Mouse (Mus musculus): ENCODE results near the gene Ube2f. TPM values are rescaled to one million over a fixed set of nuclear protein-coding genes. Genes with fewer than 3 reads are reported as not detected.

Gene Ube2f
- polyA plus RNA-seq, 1 experiment = 14.8 TPM

- no peak for TF ChIP-seq GATA1 (IDR thresholded peaks at IDR 0.05; ENCODE audit: low read length)
These were observed 9.7 kb downstream of the Ube2f start for GRCm38 (mm10) chr1:91259794-91260193.

- TF ChIP-seq GATA1 (IDR thresholded peaks at IDR 0.05; ENCODE audit: low read length) = no peak
These were observed 12.4 kb downstream of the Ube2f start for GRCm38 (mm10) chr1:91262508-91262907.

DNA sequence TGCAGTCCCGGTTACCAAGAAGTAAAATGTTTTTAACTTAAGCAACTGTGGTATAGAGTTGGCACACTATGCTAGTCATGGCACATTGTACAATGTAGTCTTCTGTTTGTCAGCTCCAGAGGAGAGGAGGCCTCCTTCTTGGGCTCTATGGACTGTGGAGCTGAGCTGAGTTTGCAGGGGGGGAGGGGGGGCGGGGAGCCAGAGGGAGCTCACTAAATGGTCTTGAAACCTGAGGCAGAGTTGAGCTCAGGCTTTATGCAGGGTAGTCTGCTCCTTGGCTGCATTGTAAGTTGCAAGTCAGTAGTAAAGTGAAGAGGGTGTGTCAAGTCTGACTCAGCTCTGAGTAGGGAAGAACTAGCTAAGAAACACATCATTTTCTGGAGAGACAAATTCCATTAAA lies 22.2 kb downstream of the Ube2f start:
- no peak for TF ChIP-seq GATA1 (IDR thresholded peaks at IDR 0.05; ENCODE audit: low read length)

DNA sequence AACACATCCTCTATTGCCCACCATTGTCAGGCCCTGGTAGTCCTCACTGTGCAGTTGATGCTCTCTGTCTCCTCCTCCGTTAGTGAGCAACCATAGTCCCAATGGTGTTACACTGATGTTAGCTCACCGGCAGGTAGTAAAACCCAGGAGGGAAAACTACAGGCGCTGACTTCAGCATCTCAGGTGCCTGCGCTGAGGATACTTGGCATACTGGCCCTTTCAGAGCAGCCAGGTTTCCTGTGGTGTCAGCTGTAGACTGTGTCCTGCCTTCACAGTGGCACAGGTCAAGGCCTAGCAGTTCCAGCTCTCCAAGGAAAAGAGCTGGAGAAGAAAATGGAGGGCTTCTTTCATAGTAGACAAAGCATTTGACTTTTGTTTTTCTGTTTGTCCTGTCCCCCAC lies 26.5 kb downstream of the Ube2f start:
- TF ChIP-seq GATA1 (IDR thresholded peaks at IDR 0.05; ENCODE audit: low read length) = no peak

DNA sequence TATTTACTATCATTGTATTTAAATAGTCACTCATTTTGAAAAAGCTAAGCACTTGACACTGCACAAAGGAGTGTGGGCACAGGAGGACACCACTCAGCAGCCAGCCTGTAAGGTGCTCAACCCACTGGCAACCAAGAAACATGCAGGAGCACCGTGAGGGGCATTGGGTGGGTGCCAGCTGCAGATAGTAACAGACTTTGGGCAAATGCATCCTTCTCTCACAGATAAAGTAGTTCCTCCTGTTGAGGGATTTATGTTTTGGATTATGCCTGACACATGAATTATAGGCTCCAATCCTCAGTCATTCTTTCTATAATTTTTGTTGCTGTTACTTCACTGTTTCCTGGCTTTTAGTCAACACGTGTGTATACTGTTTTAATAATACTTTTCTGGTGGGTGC lies 27.4 kb downstream of the Ube2f start:
- TF ChIP-seq GATA1 (IDR thresholded peaks at IDR 0.05; ENCODE audit: low read length) = no peak

GRCm38 (mm10) chr1:91278410-91279119 lies 28.5 kb downstream of the Ube2f start:
- TF ChIP-seq GATA1 (IDR thresholded peaks at IDR 0.05; ENCODE audit: low read length) = no peak

GRCm38 (mm10) chr1:91279126-91279525 lies 29.0 kb downstream of the Ube2f start:
- TF ChIP-seq GATA1 (IDR thresholded peaks at IDR 0.05; ENCODE audit: low read length) = no peak

DNA sequence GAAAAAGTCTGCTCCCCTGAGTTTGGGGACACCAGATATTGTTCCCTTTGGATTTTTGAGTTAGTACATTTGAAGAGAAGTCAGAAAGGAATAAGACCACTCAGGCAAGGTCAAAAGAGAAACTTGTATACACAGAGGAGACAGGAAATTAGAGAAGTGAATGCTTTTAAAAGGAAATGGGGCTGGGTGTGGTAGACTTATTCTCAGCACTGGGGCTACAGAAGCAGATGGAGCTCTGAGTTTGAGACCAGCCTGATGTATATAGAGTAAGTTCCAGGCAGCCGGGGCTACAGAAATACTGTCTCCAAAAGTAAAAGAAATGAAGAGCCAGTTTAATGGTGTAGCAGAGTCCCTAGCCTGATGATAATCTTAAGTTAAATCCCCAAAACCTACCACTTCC lies 32.5 kb downstream of the Ube2f start:
- no peak for TF ChIP-seq GATA1 (IDR thresholded peaks at IDR 0.05; ENCODE audit: low read length)

DNA sequence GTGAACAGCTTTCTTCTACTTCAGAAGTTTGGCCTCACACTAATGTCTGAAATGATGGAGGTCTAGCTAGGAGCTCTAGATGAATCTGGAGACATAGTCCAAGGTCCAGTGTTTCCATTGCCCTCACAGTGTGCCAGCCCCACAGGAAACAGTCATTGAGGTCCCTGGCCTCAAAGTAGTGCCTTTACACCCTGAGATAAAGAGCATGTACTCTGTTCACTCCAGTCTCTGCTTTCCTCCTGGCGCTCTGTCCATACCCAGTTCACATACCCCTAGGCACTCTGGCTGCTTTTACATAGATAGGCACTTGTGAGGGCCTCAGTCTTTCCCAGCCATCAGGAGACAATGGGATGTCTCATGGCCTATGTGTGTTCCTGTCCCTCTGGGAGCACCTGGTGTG lies 39.3 kb downstream of the Ube2f start:
- no peak for TF ChIP-seq GATA1 (IDR thresholded peaks at IDR 0.05; ENCODE audit: low read length)

DNA sequence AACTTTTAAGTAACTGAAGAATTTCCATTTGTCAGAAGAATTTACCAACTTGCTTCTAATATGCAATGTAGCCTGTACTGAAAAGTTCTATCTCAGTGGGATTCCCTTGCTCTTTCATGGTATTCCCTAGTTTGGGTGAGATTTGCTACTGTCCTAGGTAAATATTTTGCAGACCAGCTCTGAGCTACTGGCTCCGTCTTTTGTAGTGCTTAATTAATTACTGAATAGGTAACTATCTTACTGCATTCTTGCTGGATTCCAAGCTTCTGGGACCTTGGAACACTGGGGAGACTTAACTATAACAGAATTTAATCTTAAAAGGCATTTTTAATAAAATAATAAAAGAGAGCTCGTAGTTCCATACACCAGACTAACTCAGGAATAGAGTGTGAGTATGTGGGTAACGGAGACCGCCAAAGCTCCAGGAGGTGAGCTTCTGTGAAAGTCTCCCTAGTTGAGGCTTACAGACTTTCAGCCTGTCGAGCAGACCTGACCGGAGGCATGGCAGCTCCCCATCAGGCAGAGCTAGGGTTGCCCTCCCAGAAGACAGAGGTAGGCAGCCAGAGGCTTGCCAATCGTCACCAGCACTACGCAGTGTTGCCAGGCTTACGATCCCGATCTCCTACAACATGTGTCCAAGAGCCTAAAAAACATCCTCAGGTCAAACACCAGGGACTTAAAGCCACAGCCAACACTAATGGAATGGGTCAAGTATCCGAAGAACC lies 42.2 kb downstream of the Ube2f start:
- no peak for TF ChIP-seq GATA1 (IDR thresholded peaks at IDR 0.05; ENCODE audit: low read length)

GRCm38 (mm10) chr1:91295544-91295943 lies 45.4 kb downstream of the Ube2f start:
- TF ChIP-seq GATA1 (IDR thresholded peaks at IDR 0.05; ENCODE audit: low read length) = no peak

- TF ChIP-seq GATA1 (IDR thresholded peaks at IDR 0.05; ENCODE audit: low read length) = no peak
These were observed 48.0 kb downstream of the Ube2f start, which contains the start of gene Scly for GRCm38 (mm10) chr1:91297799-91298744. Gene Scly, plus strand, starts transcription at chr1:91298338.

DNA sequence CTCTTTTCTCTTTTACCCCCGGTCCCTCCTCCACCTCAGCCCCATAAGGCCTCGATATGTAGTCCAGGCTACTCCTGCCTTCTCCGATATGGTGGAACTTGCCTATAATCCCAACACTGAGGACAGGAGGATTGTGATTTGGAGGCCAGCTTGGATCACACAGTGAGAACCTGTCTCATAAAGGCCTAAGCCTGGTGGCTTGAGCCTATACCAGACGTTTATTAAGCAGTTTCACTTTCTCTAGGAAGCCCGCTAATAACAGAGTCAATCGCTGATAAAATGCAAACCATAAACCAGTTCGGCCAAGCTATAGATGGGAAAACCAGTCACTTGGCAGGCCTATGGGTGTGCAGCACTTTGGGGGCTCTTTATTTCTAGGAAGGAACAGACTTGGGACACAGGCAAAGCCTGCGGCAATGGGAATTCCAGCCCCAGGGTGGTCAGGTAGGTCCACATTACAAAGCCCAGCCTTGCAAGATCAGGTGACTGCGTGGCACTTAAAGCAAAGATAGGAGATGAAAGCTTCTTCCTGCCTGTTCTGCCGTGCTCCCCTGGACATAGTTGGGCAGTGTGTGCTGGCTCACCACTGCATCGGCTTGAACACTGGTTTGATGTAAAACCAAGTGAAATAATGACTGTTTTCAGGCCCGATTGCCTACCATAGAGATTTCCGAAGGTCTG lies 49.1 kb downstream of the Ube2f start:
- no peak for TF ChIP-seq GATA1 (IDR thresholded peaks at IDR 0.05; ENCODE audit: low read length)

GRCm38 (mm10) chr1:91299707-91300426 lies 49.8 kb downstream of the Ube2f start:
- TF ChIP-seq GATA1 (IDR thresholded peaks at IDR 0.05; ENCODE audit: low read length) = no peak
